In genomic region chr14:21051380-21052111, GRCm38 (mm10) we compare ENCODE assay signal across 8 mouse cellular contexts. TPM values are rescaled to one million over a fixed set of nuclear protein-coding genes. Genes with fewer than 3 reads are reported as not detected.
A peak's percentile ranks its signal among the peaks of the same experiment; 100 is the strongest.
DNase-seq lines count a peak whose midpoint lies in the region; ATAC-seq and TF ChIP-seq lines count a peak whose summit lies in the region.

No protein-coding gene starts in this region.

- WGBS in lung, embryonic 15.5 days: 6% methylated on average over 28 of the region's 28 CpGs
- 9% methylated on average over 28 of the region's 28 CpGs for WGBS in embryonic facial prominence, embryonic 12.5 days
- WGBS in intestine, postnatal 0 days: 4% methylated on average over 28 of the region's 28 CpGs
- WGBS in neural tube, embryonic 14.5 days: 10% methylated on average over 28 of the region's 28 CpGs

- H3K4me3 ChIP-seq in lung, embryonic 15.5 days: peak overlapping the region; percentile 80
- H3K4me3 ChIP-seq in embryonic facial prominence, embryonic 12.5 days: peak overlapping the region; percentile 73
- peak overlapping the region; percentile 86 for H3K4me3 ChIP-seq in intestine, postnatal 0 days (ENCODE audit: low read depth, low read length)
- peak overlapping the region; percentile 72 for H3K4me3 ChIP-seq in neural tube, embryonic 14.5 days (ENCODE audit: low read depth, low read length)

- DNase-seq in lung, postnatal 10 days: no peak
- no peak for DNase-seq in left cerebral cortex, adult 11 months (ENCODE audit: low spot score)
- no peak for DNase-seq in thymus, postnatal 25 days
- no peak for DNase-seq in retina, embryonic 14.5 days (ENCODE audit: low spot score)

- H3K36me3 ChIP-seq in lung, embryonic 15.5 days: no peaks in the 10 kb centered on the region
- H3K36me3 ChIP-seq in embryonic facial prominence, embryonic 12.5 days: no peaks in the 10 kb centered on the region
- H3K36me3 ChIP-seq in intestine, postnatal 0 days (ENCODE audit: control insufficient read depth, insufficient read depth): no peaks in the 10 kb centered on the region
- H3K36me3 ChIP-seq in neural tube, embryonic 14.5 days (ENCODE audit: control insufficient read depth, insufficient read depth, low read length): no peaks in the 10 kb centered on the region

- peaks cover 19% of the 10 kb centered on the region for H3K4me1 ChIP-seq in lung, embryonic 15.5 days
- H3K4me1 ChIP-seq in embryonic facial prominence, embryonic 12.5 days: peaks cover 2% of the 10 kb centered on the region; the same call in 1 of the 2 replicates
- H3K4me1 ChIP-seq in intestine, postnatal 0 days (replicated peaks; ENCODE audit: control insufficient read depth, insufficient read depth, low read length): no peaks in the 10 kb centered on the region
- H3K4me1 ChIP-seq in neural tube, embryonic 14.5 days (ENCODE audit: control insufficient read depth, insufficient read depth, low read length): no peaks in the 10 kb centered on the region

- H3K27ac ChIP-seq in lung, embryonic 15.5 days: peak overlapping the region; percentile 86
- H3K27ac ChIP-seq in embryonic facial prominence, embryonic 12.5 days: peak overlapping the region; percentile 91
- peak overlapping the region; percentile 93 for H3K27ac ChIP-seq in intestine, postnatal 0 days (ENCODE audit: low read depth, low read length)
- H3K27ac ChIP-seq in neural tube, embryonic 14.5 days (ENCODE audit: low read depth, low read length): peak overlapping the region; percentile 95

- TF ChIP-seq CTCF in intestine, postnatal 0 days (IDR thresholded peaks at IDR 0.05; ENCODE audit: low read depth): no peak

- ATAC-seq in lung, embryonic 15.5 days (ENCODE audit: borderline replicate concordance, extremely low read depth, low FRiP score, low TSS enrichment): no peak
- ATAC-seq in embryonic facial prominence, embryonic 12.5 days (ENCODE audit: insufficient number of reproducible peaks, insufficient read depth, low FRiP score, low TSS enrichment): no peak
- ATAC-seq in intestine, postnatal 0 days: peak; percentile 9
- no peak; the same call in 1 of the 2 replicates for ATAC-seq in neural tube, embryonic 14.5 days (ENCODE audit: low read depth)

- peak overlapping the region; percentile 70 for H3K4me2 ChIP-seq in lung, embryonic 15.5 days
- peak overlapping the region; percentile 84 for H3K4me2 ChIP-seq in embryonic facial prominence, embryonic 12.5 days (replicated peaks)
- peak overlapping the region; percentile 89 for H3K4me2 ChIP-seq in intestine, postnatal 0 days (replicated peaks; ENCODE audit: low read depth)
- H3K4me2 ChIP-seq in neural tube, embryonic 14.5 days (ENCODE audit: low read depth, low read length): peak overlapping the region; percentile 80

- no peaks in the 10 kb centered on the region for H3K27me3 ChIP-seq in lung, embryonic 15.5 days
- H3K27me3 ChIP-seq in embryonic facial prominence, embryonic 12.5 days: no peaks in the 10 kb centered on the region
- H3K27me3 ChIP-seq in intestine, postnatal 0 days (replicated peaks; ENCODE audit: control insufficient read depth, insufficient read depth, low read length): no peaks in the 10 kb centered on the region
- H3K27me3 ChIP-seq in neural tube, embryonic 14.5 days (ENCODE audit: control insufficient read depth, insufficient read depth, low read length): no peaks in the 10 kb centered on the region

- peak overlapping the region; percentile 68 for H3K9ac ChIP-seq in lung, embryonic 15.5 days
- H3K9ac ChIP-seq in embryonic facial prominence, embryonic 12.5 days: peak overlapping the region; percentile 71
- peak overlapping the region; percentile 77 for H3K9ac ChIP-seq in intestine, postnatal 0 days (ENCODE audit: low read depth, low read length)
- peak overlapping the region; percentile 66 for H3K9ac ChIP-seq in neural tube, embryonic 14.5 days (replicated peaks; ENCODE audit: low read depth, low read length)

- H3K9me3 ChIP-seq in lung, embryonic 15.5 days: no peaks in the 10 kb centered on the region
- H3K9me3 ChIP-seq in embryonic facial prominence, embryonic 12.5 days: no peaks in the 10 kb centered on the region
- no peaks in the 10 kb centered on the region for H3K9me3 ChIP-seq in intestine, postnatal 0 days (ENCODE audit: control insufficient read depth)
- H3K9me3 ChIP-seq in neural tube, embryonic 14.5 days (ENCODE audit: control insufficient read depth, low read length): no peaks in the 10 kb centered on the region

RNA-seq across cellular contexts. Expression of gene Ap3m1, which starts 0.8 kb away (rescaled TPM):
- 68.8 and 77.8 TPM in 2 replicates for polyA plus RNA-seq in lung, embryonic 15.5 days (2015; fragmentation: Nextera tagmentation; extraction: Ambion mirVana)
- polyA plus RNA-seq in embryonic facial prominence, embryonic 12.5 days (2016; fragmentation: Nextera tagmentation; extraction: Ambion mirVana): 80.6 and 87.3 TPM in 2 replicates
- polyA plus RNA-seq in intestine, postnatal 0 days (2015; fragmentation: Nextera tagmentation; extraction: Ambion mirVana): 58.8 and 60.0 TPM in 2 replicates
- polyA plus RNA-seq in neural tube, embryonic 14.5 days (2014; fragmentation: Nextera tagmentation; extraction: Ambion mirVana): 90.6 and 95.6 TPM in 2 replicates

RNA-seq across cellular contexts. Expression of gene Adk, which starts 0.8 kb away (rescaled TPM):
- 197 and 203 TPM in 2 replicates for polyA plus RNA-seq in lung, embryonic 15.5 days (2015; fragmentation: Nextera tagmentation; extraction: Ambion mirVana)
- polyA plus RNA-seq in embryonic facial prominence, embryonic 12.5 days (2016; fragmentation: Nextera tagmentation; extraction: Ambion mirVana): 133 and 135 TPM in 2 replicates
- polyA plus RNA-seq in intestine, postnatal 0 days (2015; fragmentation: Nextera tagmentation; extraction: Ambion mirVana): 240 and 254 TPM in 2 replicates
- polyA plus RNA-seq in neural tube, embryonic 14.5 days (2014; fragmentation: Nextera tagmentation; extraction: Ambion mirVana): 33.5 and 35.4 TPM in 2 replicates
